Mouse (Mus musculus): ENCODE results near the gene Polr2j.

- no peak for TF ChIP-seq MYOG (IDR thresholded peaks at IDR 0.05; ENCODE audit: control insufficient read depth in 1 of 3, insufficient read depth in 1 of 3, insufficient read length in 2 of 3, low read depth in 2 of 3)
- TF ChIP-seq REST (IDR thresholded peaks at IDR 0.05; ENCODE audit: insufficient read depth, insufficient read length), result no peak
- no peak for TF ChIP-seq POLR2A (IDR thresholded peaks at IDR 0.05; ENCODE audit: insufficient read length, low read depth)
- no peak for TF ChIP-seq POLR2AphosphoS2 (IDR thresholded peaks at IDR 0.05; ENCODE audit: insufficient read length, low read depth)
- no peak for TF ChIP-seq MYOD1 (IDR thresholded peaks at IDR 0.05; ENCODE audit: control insufficient read depth in 1 of 3, insufficient read length in 2 of 3, low read depth in 2 of 3)
- TF ChIP-seq MAX (IDR thresholded peaks at IDR 0.05; ENCODE audit: low read depth), result no peak
- TF ChIP-seq USF1 (IDR thresholded peaks at IDR 0.05; ENCODE audit: low read depth), result no peak
Measured at GRCm38 (mm10) chr5:136084891-136085651, 31.4 kb upstream of the Polr2j start.
